Mouse (Mus musculus) megakaryocyte, embryonic 14.5 days (primary cell): ENCODE measurements around the gene Nfatc2ip.

Experiments used
- FLI1 ChIP-seq: IDR thresholded peaks from 2 replicates; pipeline ENCODE4 v1.6.1; 2012; ENCODE audit warnings: low read length, inconsistent platforms, mixed read lengths
- GATA1 ChIP-seq: IDR thresholded peaks from 3 replicates; pipeline ENCODE4 v1.6.1; 2012; ENCODE audit warnings: mixed read lengths, low read length, inconsistent platforms, borderline replicate concordance

- TF ChIP-seq GATA1 (no peak), FLI1 (no peak)
These were observed 55.6 kb downstream of the Nfatc2ip start for GRCm38 (mm10) chr7:126340896-126341295.
